Mouse (Mus musculus) spleen, adult 2 months (tissue): ENCODE measurements around the gene E330014E10Rik. TPM values are rescaled to one million over a fixed set of nuclear protein-coding genes. Genes with fewer than 3 reads are reported as not detected.
"Not testable (repeated sequence)": the region's sequence is repeated elsewhere in the genome, so short reads cannot be mapped to it uniquely, and the experiment has no call there.

ENCODE experiments used
- DNase-seq, 2 experiments: peaks; one replicate each; pipeline versions ENCODE4 v3.0.0 to v3.0.0-alpha.2; 2012 to 2021; ENCODE audit warnings: low spot score in 2 of 2, low read depth in 1 of 2
- H3K27ac ChIP-seq: fragments of 200-500 bp; 2 replicates; pipeline ENCODE4 v1.5.1; 2012; ENCODE audit warnings: low read length, inconsistent platforms; ENCODE audit not compliant: insufficient read depth
- H3K27me3 ChIP-seq: fragments of 200-500 bp; 2 replicates; pipeline ENCODE4 v1.6.1; 2012; ENCODE audit warnings: mild to moderate bottlenecking, moderate library complexity, low read length, inconsistent platforms; ENCODE audit not compliant: control insufficient read depth, insufficient read depth
- H3K36me3 ChIP-seq: fragments of 200-500 bp; 2 replicates; pipeline ENCODE4 v1.6.1; 2012; ENCODE audit warnings: mild to moderate bottlenecking, low read length, inconsistent platforms; ENCODE audit not compliant: control insufficient read depth, insufficient read depth
- H3K4me1 ChIP-seq: fragments of 200-500 bp; 2 replicates; pipeline ENCODE4 v1.6.1; 2011; ENCODE audit warnings: inconsistent platforms; ENCODE audit not compliant: control insufficient read depth, insufficient read depth, insufficient read length
- H3K4me3 ChIP-seq: fragments of 200-500 bp; 2 replicates; pipeline ENCODE4 v1.5.1; 2011; ENCODE audit warnings: mild to moderate bottlenecking, inconsistent platforms; ENCODE audit not compliant: insufficient read depth, insufficient read length; ENCODE audit errors: extremely low read depth
- CTCF ChIP-seq: fragments of 200-500 bp; IDR thresholded peaks from 2 replicates; pipeline ENCODE4 v1.5.1; 2011; ENCODE audit warnings: mild to moderate bottlenecking, inconsistent platforms; ENCODE audit not compliant: insufficient read depth, insufficient read length, insufficient replicate concordance; ENCODE audit errors: extremely low read depth
- POLR2A ChIP-seq: fragments of 200-500 bp; IDR thresholded peaks from 2 replicates; pipeline ENCODE4 v1.6.1; 2011; ENCODE audit warnings: low read depth, low read length, inconsistent platforms
- WGBS: fragments of 180-500 bp; shearing (Covaris S2); methylation state at CpG from one replicate; pipeline ENCODE4 v1.1.7; 2018; 5-methylcytosine and 5-hydroxymethylcytosine counted together
- polyA plus RNA-seq: library from polyadenylated mRNA; depleted of rRNA; stranded (reverse); fragments of >200 nt; gene quantifications from 2 replicates; pipeline ENCODE4 v1.2.3, GENCODE M21; 2012; rRNA removed

E330014E10Rik gene
- polyA plus RNA-seq = not detected in 2 replicates

GRCm38 (mm10) chr5:95775690-95776089 lies at the start of gene E330014E10Rik:
Gene E330014E10Rik, plus strand, starts transcription at chr5:95775990.
- not testable (repeated sequence) for H3K27ac ChIP-seq, H3K4me3 ChIP-seq, H3K27me3 ChIP-seq, H3K4me1 ChIP-seq, DNase-seq, H3K36me3 ChIP-seq
- WGBS = no CpG with 5 or more reads among the region's 2 CpGs

GRCm38 (mm10) chr5:95736073-95736472 lies 39.7 kb upstream of the E330014E10Rik start, which contains the start of gene Gm7978:
Gene Gm7978, minus strand, starts transcription at chr5:95736173.
- H3K4me3 ChIP-seq, H3K4me1 ChIP-seq, H3K27me3 ChIP-seq, H3K36me3 ChIP-seq, H3K27ac ChIP-seq, DNase-seq: not testable (repeated sequence)
- no CpG with 5 or more reads among the region's 1 CpGs for WGBS

- H3K27me3 ChIP-seq, H3K4me1 ChIP-seq, H3K4me3 ChIP-seq, DNase-seq, H3K36me3 ChIP-seq, H3K27ac ChIP-seq: not testable (repeated sequence)
- no CpG with 5 or more reads among the region's 3 CpGs for WGBS
Observed at GRCm38 (mm10) chr5:95741714-95742113, 34.1 kb upstream of the E330014E10Rik start, which contains the start of gene Gm7982. Gene Gm7982, plus strand, starts transcription at chr5:95742014.

- WGBS = 65% methylated on average over 2 of the region's 2 CpGs
- H3K4me1 ChIP-seq, H3K27ac ChIP-seq, H3K27me3 ChIP-seq, H3K36me3 ChIP-seq, DNase-seq, H3K4me3 ChIP-seq: not testable (repeated sequence)
Observed at GRCm38 (mm10) chr5:95810841-95811240, 35.1 kb downstream of the E330014E10Rik start.

GRCm38 (mm10) chr5:95836580-95836979 lies 60.8 kb downstream of the E330014E10Rik start:
- Histone ChIP-seq H3K36me3 (no peaks in the 10 kb centered on the region), H3K27ac (no peak overlapping the region), H3K27me3 (no peaks in the 10 kb centered on the region), H3K4me3 (no peak overlapping the region), H3K4me1 (no peaks in the 10 kb centered on the region)
- TF ChIP-seq CTCF = no peak
- TF ChIP-seq POLR2A = no peak
- 62% methylated on average over 4 of the region's 4 CpGs for WGBS
- no peak for DNase-seq

- DNase-seq = no peak
- 84% methylated on average over 3 of the region's 3 CpGs for WGBS
- no peak overlapping the region for H3K27ac ChIP-seq
Observed at GRCm38 (mm10) chr5:95854030-95854429, 78.2 kb downstream of the E330014E10Rik start.

More at GRCm38 (mm10) chr5:95854030-95854429, 78.2 kb downstream of the E330014E10Rik start:
- H3K4me1 ChIP-seq = no peaks in the 10 kb centered on the region
- TF ChIP-seq CTCF (no peak), POLR2A (no peak)
- no peaks in the 10 kb centered on the region for H3K36me3 ChIP-seq
- H3K27me3 ChIP-seq = no peaks in the 10 kb centered on the region
- H3K4me3 ChIP-seq = no peak overlapping the region

Other genes starting within 250 kb of the E330014E10Rik start
- not detected in 2 replicates for gene Gm7971, start 181.1 kb upstream of the E330014E10Rik start, polyA plus RNA-seq
- not detected in 2 replicates for gene Gm7978, start 39.8 kb upstream of the E330014E10Rik start, polyA plus RNA-seq
- gene Gm7982, start 34.0 kb upstream of the E330014E10Rik start, polyA plus RNA-seq = not detected in 2 replicates
- 9.5 and 15.3 TPM in 2 replicates for gene Cxcl13, start 181.0 kb downstream of the E330014E10Rik start, polyA plus RNA-seq